Mouse (Mus musculus): ENCODE results near the gene Gm4792. TPM values are rescaled to one million over a fixed set of nuclear protein-coding genes. Genes with fewer than 3 reads are reported as not detected.

Gm4792 gene
- 0.23 and 0.53 TPM in 2 replicates for polyA plus RNA-seq (2015; fragmentation: Nextera tagmentation; extraction: Ambion mirVana)

GRCm38 (mm10) chr10:94298471-94298870 is at the start of gene Gm4792:
TSS of gene Gm4792 (minus strand) at chr10:94298703.

GRCm38 (mm10) chr10:94311511-94312006 is 13.1 kb upstream of the Gm4792 start, which contains the start of gene Tmcc3:
TSS of gene Tmcc3 (plus strand) at chr10:94311949.

Other genes with a start within 250 kb of the Gm4792 start
- 4.7 and 4.8 TPM in 2 replicates for gene Nr2c1, start 150.7 kb downstream of the Gm4792 start, polyA plus RNA-seq (2015; fragmentation: Nextera tagmentation; extraction: Ambion mirVana)
- 709 and 746 TPM in 2 replicates for gene Ndufa12, start 100.0 kb downstream of the Gm4792 start, polyA plus RNA-seq (2015; fragmentation: Nextera tagmentation; extraction: Ambion mirVana)
- 19.7 and 20.8 TPM in 2 replicates for gene Tmcc3, start 13.2 kb upstream of the Gm4792 start, polyA plus RNA-seq (2015; fragmentation: Nextera tagmentation; extraction: Ambion mirVana)

All from skeletal muscle tissue, postnatal 0 days (tissue).